ENCODE assay signal across 16 mouse cellular contexts in the genomic region with DNA sequence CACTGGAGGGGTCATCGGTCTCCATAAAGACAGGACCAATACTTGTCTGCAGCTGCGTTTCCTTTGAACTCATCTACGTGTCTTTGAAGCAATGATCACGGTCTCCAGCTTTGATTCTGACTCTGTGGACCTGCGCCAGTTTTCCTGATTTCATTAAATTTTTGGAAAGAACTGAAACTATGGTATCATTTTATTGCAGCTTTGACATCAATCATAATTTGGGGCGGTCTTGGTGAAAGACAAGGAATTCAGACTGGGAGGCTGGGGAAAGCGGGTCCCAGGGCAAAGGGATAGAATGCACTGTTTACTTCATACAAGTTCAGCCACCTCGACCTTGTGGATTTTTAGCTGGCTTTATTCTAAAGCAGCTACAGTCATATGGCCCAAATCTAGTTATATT.
DNase-seq lines count a peak whose midpoint lies in the region; ATAC-seq and TF ChIP-seq lines count a peak whose summit lies in the region.
"Had no signal": no experiment of that assay in that cellular context is flagged by ENCODE, and none has a peak within 500 bp of the region (broad histone marks: within the 10 kb centered on the region; RNA-seq: fewer than 3 reads in every experiment).

No protein-coding gene starts in this region.

- WGBS in embryonic facial prominence, embryonic 14.5 days = 67% methylated on average over 8 of the region's 8 CpGs
- WGBS in embryonic facial prominence, embryonic 10.5 days = 87% methylated on average over 8 of the region's 8 CpGs
- WGBS in kidney, adult 2 months = 83% methylated on average over 8 of the region's 8 CpGs
- 92% methylated on average over 8 of the region's 8 CpGs for WGBS in midbrain, embryonic 10.5 days

- H3K9me3 ChIP-seq in embryonic facial prominence, embryonic 14.5 days (ENCODE audit: control insufficient read depth, low read length) = no peaks in the 10 kb centered on the region
- no peaks in the 10 kb centered on the region for H3K9me3 ChIP-seq in embryonic facial prominence, embryonic 10.5 days
- H3K9me3 ChIP-seq in midbrain, embryonic 10.5 days (replicated peaks) = no peaks in the 10 kb centered on the region
- H3K9me3 ChIP-seq: forebrain, embryonic 15.5 days; liver, embryonic 12.5 days; neural tube, embryonic 13.5 days had no signal

- no peak overlapping the region for H3K27ac ChIP-seq in embryonic facial prominence, embryonic 14.5 days (replicated peaks; ENCODE audit: low read depth, low read length)
- no peak overlapping the region for H3K27ac ChIP-seq in embryonic facial prominence, embryonic 10.5 days (replicated peaks)
- H3K27ac ChIP-seq in kidney, adult 2 months (ENCODE audit: insufficient read depth, low read depth, low read length) = peak overlapping the region; percentile 79
- no peak overlapping the region for H3K27ac ChIP-seq in midbrain, embryonic 10.5 days (replicated peaks)
- H3K27ac ChIP-seq: forebrain, embryonic 15.5 days; neural tube, embryonic 13.5 days had no signal

- H3K4me3 ChIP-seq in embryonic facial prominence, embryonic 14.5 days (ENCODE audit: low read depth, low read length) = no peak overlapping the region
- H3K4me3 ChIP-seq in embryonic facial prominence, embryonic 10.5 days = no peak overlapping the region
- no peak overlapping the region for H3K4me3 ChIP-seq in kidney, adult 2 months (ENCODE audit: insufficient read depth, low read depth, low read length)
- no peak overlapping the region for H3K4me3 ChIP-seq in midbrain, embryonic 10.5 days
- H3K4me3 ChIP-seq: erythroblast, embryonic 14.5 days; forebrain, embryonic 15.5 days; liver, embryonic 12.5 days; neural tube, embryonic 13.5 days had no signal

- no peak for ATAC-seq in embryonic facial prominence, embryonic 14.5 days (ENCODE audit: low read depth)
- ATAC-seq: forebrain, embryonic 15.5 days; hindbrain, embryonic 16.5 days; liver, embryonic 12.5 days had no signal

- DNase-seq in embryonic facial prominence, embryonic 14.5 days (ENCODE audit: low spot score) = peak; percentile 75
- no peak for DNase-seq in embryonic facial prominence, embryonic 10.5 days (ENCODE audit: low spot score)
- peak; percentile 52 for DNase-seq in kidney, adult 2 months
- no peak for DNase-seq in kidney, adult 18-20 months
- DNase-seq in NIH3T3 (ENCODE audit: low read depth) = peak; percentile 75
- peak; percentile 49 for DNase-seq in lung, postnatal 10 days
- DNase-seq in cerebellum, adult 18-20 months = no peak
- DNase-seq in midbrain, embryonic 10.5 days (ENCODE audit: low spot score) = no peak
- DNase-seq: adrenal gland, postnatal 10 days; cerebellum, adult 9-11 months; gastrocnemius, postnatal 10 days had no signal

- no peak overlapping the region for H3K9ac ChIP-seq in embryonic facial prominence, embryonic 14.5 days (ENCODE audit: low read depth, low read length)
- H3K9ac ChIP-seq: forebrain, embryonic 15.5 days; liver, embryonic 12.5 days; neural tube, embryonic 13.5 days had no signal

- H3K4me2 ChIP-seq in embryonic facial prominence, embryonic 14.5 days (ENCODE audit: low read depth, low read length) = no peak overlapping the region
- H3K4me2 ChIP-seq: forebrain, embryonic 15.5 days; liver, embryonic 12.5 days; neural tube, embryonic 13.5 days had no signal

- no peak for TF ChIP-seq CTCF in kidney, adult 2 months (conservative IDR thresholded peaks at IDR 0.05; ENCODE audit: insufficient read depth, insufficient read length, low read depth, low read length)

- peaks cover 17% of the 10 kb centered on the region; the same call in 1 of the 2 replicates for H3K4me1 ChIP-seq in embryonic facial prominence, embryonic 14.5 days (ENCODE audit: control insufficient read depth, insufficient read depth, low read length)
- peaks cover 53% of the 10 kb centered on the region for H3K4me1 ChIP-seq in embryonic facial prominence, embryonic 10.5 days
- H3K4me1 ChIP-seq in kidney, adult 2 months (ENCODE audit: control insufficient read depth, insufficient read depth, low read length) = peaks cover 7% of the 10 kb centered on the region
- peaks cover 19% of the 10 kb centered on the region for H3K4me1 ChIP-seq in midbrain, embryonic 10.5 days

- no peaks in the 10 kb centered on the region for H3K27me3 ChIP-seq in embryonic facial prominence, embryonic 14.5 days (replicated peaks; ENCODE audit: control insufficient read depth, insufficient read depth, low read length)
- H3K27me3 ChIP-seq in embryonic facial prominence, embryonic 10.5 days (replicated peaks; ENCODE audit: low read depth, poor library complexity, severe bottlenecking) = no peaks in the 10 kb centered on the region
- H3K27me3 ChIP-seq in kidney, adult 2 months (replicated peaks; ENCODE audit: control insufficient read depth, insufficient read depth, low read length) = no peaks in the 10 kb centered on the region
- no peaks in the 10 kb centered on the region for H3K27me3 ChIP-seq in midbrain, embryonic 10.5 days (ENCODE audit: low read depth, poor library complexity, severe bottlenecking)
- H3K27me3 ChIP-seq: forebrain, embryonic 15.5 days; liver, embryonic 12.5 days; neural tube, embryonic 13.5 days had no signal

- no peak for TF ChIP-seq POLR2A in kidney, adult 2 months (IDR thresholded peaks at IDR 0.05; ENCODE audit: low read depth, low read length)

- H3K36me3 ChIP-seq in embryonic facial prominence, embryonic 14.5 days (ENCODE audit: control insufficient read depth, insufficient read depth, low read length) = no peaks in the 10 kb centered on the region
- H3K36me3 ChIP-seq in embryonic facial prominence, embryonic 10.5 days (replicated peaks) = peaks cover 5% of the 10 kb centered on the region; the same call in 1 of the 2 replicates
- H3K36me3 ChIP-seq in kidney, adult 2 months (ENCODE audit: control insufficient read depth, insufficient read depth, low read length) = no peaks in the 10 kb centered on the region
- H3K36me3 ChIP-seq in midbrain, embryonic 10.5 days = peaks cover 3% of the 10 kb centered on the region; the same call in 1 of the 2 replicates
- H3K36me3 ChIP-seq: forebrain, embryonic 15.5 days; neural tube, embryonic 13.5 days had no signal

Comparison
In these comparisons a context has a peak if more than half of its experiments do, and no peak if none do; other contexts are left out.
1. DNase-seq: peak in embryonic facial prominence, embryonic 14.5 days (single experiment), kidney, adult 2 months (single experiment), NIH3T3 (single experiment) and lung, postnatal 10 days (single experiment); none in embryonic facial prominence, embryonic 10.5 days (single experiment), kidney, adult 18-20 months (single experiment), cerebellum, adult 18-20 months (0 of 2) and midbrain, embryonic 10.5 days (single experiment).